Mouse (Mus musculus) NIH3T3 (cell line): ENCODE measurements around the gene Edem1.

ENCODE experiments used
- DNase-seq: peaks from one replicate; pipeline ENCODE4 v3.0.0-alpha.2; 2012; ENCODE audit warnings: low read depth

The Edem1 gene

DNA sequence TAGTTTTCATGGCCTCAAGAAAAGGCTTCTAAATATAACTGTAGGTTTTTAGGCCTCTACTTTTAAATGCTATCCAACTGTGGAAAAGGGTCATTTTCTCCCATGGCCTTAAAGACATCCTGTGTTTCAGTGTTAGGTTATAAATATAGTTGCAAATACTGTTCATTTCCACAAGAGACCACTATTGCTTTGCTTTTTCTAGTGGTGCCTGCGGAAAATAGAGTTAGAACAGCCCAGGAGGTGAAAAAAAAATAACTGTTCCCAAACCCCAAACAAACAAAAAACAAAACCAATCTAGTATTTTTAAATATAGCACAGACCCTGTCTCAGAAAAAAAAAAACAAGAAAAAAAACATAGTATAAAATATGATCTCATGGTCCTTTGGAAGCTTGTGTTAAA is 46.9 kb downstream of the Edem1 start:
- peak; percentile 15 for DNase-seq

DNA sequence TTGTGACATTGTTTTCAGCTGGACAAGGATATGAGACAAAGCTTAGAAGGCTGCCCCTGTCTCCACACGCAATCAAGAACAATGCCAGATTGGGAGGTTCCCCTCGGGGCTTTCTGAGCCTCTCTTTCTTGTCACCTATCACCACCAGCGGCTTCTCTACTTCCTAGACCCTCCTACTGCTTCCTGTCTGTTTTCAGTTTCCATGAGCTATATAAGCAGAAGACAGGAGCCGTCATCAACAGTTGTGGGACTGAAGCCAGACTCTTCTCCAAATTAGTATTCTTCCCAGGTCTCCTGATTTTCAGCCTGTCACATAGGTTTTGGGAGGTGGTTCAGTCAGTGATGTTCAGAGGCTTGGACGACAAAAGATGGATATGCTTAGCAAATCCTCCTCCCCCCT is 47.6 kb downstream of the Edem1 start:
- no peak for DNase-seq

DNA sequence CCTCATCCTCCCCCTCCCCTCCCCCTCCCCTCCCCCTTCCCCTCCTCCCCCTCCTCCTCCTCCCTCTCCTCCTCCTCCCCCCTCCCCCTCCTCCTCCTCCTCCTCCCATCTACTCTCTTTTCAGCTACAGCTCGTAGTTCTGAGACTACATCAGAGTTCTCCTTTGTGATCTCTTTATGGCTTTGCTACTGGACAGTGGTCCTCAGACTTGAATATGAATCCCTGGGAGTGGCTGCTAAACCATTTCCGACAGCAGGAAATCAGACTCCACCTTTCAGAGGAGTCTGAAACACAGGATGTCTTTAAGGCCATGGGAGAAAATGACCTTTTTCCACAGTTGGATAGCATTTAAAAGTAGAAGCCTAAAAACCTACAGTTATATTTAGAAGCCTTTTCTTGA is 48.0 kb downstream of the Edem1 start:
- no peak for DNase-seq

DNA sequence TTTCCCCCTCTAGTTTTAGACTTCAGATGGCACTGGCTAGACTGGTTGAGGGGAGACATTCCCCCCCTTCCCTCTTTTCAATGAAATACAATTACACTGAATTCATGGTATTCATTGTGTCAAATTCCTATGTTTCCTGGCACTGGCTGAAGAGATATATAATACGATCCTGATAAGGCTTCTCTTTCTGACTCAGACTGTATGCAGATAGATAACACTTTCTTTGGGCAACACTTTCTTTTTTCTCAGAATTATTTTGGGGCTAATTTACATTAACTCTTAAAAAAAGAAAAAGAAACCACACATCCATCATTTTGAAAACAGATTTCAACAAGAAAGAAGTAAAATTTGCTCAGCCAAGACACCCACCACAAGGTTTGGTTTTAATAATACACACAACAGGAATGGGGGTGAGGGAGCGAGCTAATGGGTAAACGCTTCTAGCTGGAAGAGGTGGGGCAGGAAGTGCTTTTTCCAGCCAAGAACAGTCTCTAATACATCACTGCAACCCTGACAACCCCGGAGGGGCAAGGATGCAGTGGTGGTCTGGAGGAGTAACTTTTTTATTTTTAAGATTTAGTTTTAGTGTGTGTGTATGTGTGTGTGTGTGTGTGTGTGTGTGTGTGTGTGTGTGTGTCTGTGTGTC is 52.0 kb downstream of the Edem1 start:
- DNase-seq = no peak

DNA sequence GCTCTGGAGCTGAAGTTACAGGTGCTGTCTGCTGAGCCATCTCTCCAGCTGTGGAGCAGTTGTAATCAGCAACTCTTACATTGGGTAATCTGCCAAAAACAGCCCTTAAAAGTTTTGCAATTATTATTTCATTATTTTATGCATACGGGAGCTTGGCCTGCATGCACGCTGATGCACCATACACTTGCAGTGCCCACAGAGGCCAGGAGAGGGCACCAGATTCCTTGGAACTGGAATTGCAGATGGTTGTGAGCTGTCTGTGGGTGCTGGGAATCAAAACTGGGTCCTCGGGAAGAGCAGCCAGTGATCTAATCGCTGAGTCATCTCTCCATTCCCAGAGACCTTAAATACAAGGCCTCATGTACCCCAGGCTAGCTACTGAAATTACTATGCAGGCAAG is 52.6 kb downstream of the Edem1 start:
- DNase-seq = peak; percentile 27

DNA sequence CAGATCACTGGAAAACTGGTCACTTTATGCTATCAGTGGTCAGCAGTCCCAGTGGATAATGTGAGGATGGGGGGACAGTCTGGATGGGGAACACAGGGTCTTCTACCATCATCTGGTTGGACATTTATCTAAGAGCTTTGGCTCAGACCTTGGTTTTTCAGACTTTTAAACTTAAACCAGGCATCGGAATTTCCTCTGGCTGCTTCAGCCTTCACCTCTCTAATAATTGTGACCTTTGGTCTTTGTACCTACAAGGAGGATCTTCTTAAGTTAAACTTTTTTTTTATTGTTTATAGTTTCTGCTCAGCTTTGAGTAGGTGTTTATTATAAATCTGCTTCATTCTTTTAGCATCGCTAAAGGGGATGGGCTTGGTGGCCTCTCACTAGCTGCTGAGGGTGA is 55.4 kb downstream of the Edem1 start:
- DNase-seq = no peak

DNA sequence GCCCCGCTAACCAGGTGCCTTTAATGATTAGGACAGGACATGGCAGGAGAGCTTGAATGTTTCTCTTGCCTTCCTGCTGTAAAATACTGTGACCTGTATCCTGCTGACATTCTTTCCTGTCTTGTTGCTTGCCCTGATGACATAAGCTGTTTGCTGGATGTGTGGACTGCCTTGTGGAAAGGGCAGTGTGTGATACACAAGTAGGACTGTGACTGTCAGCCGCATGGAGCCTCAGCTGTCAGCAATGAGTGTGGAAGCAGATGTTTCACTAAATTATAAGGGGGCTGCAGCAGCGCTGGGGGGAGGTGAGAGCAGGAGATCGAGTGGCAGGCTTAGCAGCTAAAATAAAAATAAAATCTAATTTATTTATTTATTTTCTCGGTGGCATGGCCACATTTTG is 56.2 kb downstream of the Edem1 start:
- no peak for DNase-seq

DNA sequence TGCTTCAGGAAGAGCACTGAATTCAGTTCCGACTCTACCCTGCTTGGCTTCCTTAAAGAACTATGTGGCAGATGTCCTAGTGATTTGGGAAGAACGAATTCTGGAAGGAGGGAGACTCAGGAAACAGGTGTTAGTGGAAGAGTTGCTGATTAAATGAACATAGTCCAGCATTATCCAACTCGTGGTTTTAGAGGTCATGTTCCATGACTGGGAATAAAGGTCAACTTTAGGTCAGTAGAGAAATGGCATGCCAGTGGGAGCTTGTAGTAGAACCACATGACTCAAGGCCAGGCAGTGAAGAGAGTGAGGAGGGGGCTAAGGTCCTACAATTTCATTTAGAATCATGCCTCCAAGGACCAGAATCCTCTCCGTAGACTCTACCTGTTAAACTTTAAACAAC is 57.9 kb downstream of the Edem1 start:
- DNase-seq = no peak

DNA sequence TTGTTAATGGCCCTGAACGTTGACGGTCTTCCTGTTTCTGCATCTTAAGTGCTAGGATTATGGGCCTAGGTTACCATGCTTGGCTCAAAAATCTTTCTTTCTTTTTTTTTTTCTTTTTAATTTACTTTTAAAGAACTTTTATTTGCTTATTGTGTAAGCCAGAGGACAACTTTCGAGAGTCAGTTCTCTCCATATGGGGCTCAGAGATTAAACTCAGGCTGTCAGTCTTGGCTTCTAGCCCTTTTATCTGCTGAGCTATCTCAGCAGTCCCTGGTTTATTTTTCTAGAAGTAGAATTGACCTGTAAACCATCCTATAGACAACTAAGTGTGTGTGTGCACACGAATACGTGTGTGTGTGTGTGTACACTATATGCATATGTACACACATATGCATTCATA is 64.1 kb downstream of the Edem1 start:
- DNase-seq = no peak

DNA sequence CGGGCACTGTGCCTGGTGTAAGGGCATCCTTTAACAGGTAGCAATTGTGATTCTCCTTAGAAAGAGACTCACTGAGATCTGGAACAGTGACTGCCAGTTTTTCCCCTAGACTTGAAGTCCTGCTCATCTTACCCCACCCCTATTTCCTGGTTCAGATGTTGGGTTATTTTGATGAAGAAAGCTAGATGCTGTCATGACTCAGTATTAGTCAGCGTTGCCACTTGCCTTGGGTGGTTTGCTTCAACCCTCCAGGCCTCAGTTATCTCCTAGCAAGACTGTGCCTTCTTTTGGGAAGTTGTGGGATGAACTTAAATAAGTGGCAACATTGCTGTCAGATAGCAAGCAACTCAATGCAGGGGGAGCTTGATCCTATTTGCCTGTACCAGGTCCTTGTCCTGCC is 66.7 kb downstream of the Edem1 start:
- peak; percentile 36 for DNase-seq

DNA sequence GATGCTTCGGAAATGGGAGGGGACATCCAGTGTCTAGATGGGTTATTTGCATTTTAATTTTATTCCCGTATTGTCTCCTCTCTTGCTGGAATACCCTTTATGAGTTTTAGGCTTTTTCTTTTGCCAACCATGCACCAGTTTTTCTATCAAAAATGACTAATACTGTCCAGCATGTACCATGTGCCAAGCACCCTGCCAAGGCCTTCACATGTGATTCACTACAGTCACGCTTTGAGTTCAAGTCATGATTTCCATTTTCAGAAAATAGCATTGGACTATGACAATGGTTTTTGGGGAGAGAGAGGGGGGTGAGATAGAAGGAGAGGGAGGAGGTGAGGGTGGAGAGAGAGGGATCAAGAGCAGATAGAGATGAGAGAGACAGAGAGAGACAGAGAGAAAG is 67.5 kb downstream of the Edem1 start:
- DNase-seq = no peak

DNA sequence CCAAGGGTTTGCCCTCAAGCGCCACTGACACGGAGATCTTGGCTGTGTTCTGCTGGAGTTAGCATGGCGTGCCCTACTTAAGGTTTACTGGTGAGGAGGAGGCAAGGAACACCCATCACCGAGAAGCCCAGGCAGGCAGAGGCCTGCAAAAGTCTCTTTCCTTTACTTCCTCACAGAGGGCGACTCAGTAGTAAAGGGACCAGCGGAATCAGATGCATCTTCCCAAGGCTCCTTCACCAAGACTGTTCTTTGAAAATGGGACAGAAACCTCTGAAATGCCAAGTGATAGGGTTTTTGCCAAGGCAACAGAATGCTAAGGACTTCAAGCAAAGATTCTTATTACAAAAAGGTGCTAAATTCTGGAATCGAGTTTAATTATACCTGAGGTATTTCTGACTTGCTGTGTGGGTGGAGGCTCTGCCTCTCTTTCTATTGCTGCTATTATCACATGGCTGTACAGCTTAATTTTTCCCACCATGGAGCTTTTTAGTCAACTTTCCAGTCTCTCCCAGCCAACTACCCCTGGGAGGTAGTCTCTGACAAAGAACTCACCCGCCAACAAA is 68.2 kb downstream of the Edem1 start:
- no peak for DNase-seq

DNA sequence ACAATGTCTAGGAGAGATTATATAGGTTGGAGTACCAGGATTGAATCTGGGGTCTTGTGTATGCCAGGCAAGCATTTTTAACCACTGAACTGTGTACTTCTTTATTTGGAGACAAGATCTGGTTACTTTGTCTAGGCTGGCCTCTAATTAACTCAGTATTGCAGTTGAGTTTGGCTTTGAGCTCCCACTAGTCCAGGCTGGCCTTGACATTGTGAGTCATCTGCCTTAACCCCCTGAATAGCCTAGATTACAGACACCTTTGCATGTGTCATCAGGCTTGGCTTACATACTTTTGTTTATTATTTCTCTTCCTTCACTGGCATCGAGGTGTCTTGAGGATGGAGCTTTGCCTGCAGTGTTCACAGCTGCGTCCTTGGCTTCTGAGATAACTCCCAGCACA is 70.8 kb downstream of the Edem1 start:
- no peak for DNase-seq

DNA sequence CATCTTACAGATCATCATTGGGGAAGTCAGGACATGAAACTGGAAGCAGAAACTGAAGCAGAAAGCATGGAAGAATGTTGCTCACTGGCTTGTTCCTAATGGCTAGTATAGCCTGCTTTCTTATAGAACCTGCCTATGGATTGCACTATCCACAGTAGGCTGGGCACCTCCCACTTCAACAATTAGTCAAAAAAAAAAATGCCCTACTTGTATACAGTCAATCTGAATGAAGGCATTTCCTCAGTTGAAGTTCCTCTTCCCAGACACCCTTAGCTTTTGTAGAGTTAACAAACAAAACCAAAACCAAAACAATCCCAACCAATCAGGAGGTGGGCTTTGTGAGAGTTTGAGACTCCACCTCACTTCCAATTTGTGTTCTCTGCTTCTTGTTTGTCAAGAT is 73.7 kb downstream of the Edem1 start:
- no peak for DNase-seq

DNA sequence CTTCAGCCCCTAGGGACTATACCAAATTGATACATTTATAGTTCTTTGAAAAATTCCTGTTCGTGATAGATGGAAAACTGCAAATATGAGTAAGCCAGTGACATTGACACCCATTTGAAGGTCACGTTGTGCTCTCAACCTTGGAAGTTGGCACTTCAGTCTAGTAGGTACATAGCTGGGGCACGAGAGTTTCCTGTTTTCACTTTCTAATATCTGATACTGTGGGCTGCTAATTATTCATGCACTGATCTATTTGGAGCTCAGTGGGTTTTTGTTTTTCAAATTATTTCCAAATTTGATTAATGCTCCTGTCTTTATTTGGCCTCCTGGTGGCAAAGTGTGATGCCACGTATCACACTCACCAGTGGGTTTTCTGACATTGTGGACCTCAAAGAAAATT is 74.8 kb downstream of the Edem1 start:
- no peak for DNase-seq

DNA sequence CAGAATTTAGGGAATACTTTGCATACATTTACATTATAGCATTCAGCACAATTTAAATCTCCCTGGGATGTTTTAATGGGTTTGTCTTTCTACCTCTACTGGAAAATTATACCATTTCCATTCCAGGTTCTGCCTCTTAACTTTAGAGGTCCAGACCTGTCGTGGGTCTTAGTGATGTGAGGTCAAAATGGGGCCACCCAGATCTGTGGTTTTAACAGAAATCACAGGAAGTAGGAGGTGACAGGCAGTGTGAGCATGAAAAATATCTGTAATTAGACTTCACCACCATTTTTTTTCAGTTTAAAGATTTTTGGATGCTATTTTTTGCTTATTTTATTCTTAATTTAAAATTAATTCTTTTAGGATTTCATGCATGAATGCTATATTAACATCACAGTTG is 78.1 kb downstream of the Edem1 start:
- DNase-seq = no peak
